Mouse (Mus musculus): ENCODE data around the gene Tomm40. TPM values are rescaled to one million over a fixed set of nuclear protein-coding genes. Genes with fewer than 3 reads are reported as not detected.
A peak's percentile ranks its signal among the peaks of the same experiment; 100 is the strongest.

The Tomm40 gene
- polyA plus RNA-seq (2014; fragmentation: Nextera tagmentation; extraction: Ambion mirVana), result 123 and 131 TPM in 2 replicates

- Histone ChIP-seq H3K9ac (replicated peaks; ENCODE audit: low read length) (peak within 1 kb of the TSS; percentile 88), H3K4me1 (ENCODE audit: control insufficient read depth, insufficient read depth, low read length) (peaks cover 4% of the 10 kb centered on the region; the same call in 1 of the 2 replicates), H3K27me3 (ENCODE audit: control insufficient read depth, insufficient read depth, low read length) (no peaks in the 10 kb centered on the region), H3K27ac (replicated peaks; ENCODE audit: low read depth, low read length) (peak within 1 kb of the TSS; percentile 52), H3K36me3 (replicated peaks; ENCODE audit: control insufficient read depth, insufficient read depth, low read depth, low read length) (no peaks in the 10 kb centered on the region; the same call in none of the 2 replicates), H3K9me3 (replicated peaks; ENCODE audit: control insufficient read depth, low read length) (0 out of 2 replicates have a peak, but pooled peaks cover under 1% of the 10 kb centered on the region), H3K4me3 (ENCODE audit: low read depth, low read length) (peak within 1 kb of the TSS; percentile 99), H3K4me2 (ENCODE audit: low read depth, low read length) (peak within 1 kb of the TSS; percentile 85)
- under 1% methylated on average over 57 of the region's 59 CpGs for WGBS
- ATAC-seq (replicated peaks; ENCODE audit: insufficient number of reproducible peaks, low FRiP score, low TSS enrichment, low read depth) (peak; percentile 99), DNase-seq (ENCODE audit: low spot score) (peak; percentile 100)
Measured at GRCm38 (mm10) chr7:19715239-19716054, at the start of gene Tomm40. Gene Tomm40, minus strand, starts transcription at chr7:19715438.

GRCm38 (mm10) chr7:19764581-19764980 is 49.3 kb upstream of the Tomm40 start:
- ATAC-seq (replicated peaks; ENCODE audit: insufficient number of reproducible peaks, low FRiP score, low TSS enrichment, low read depth), result no peak
- no peak overlapping the region for H3K9ac ChIP-seq (replicated peaks; ENCODE audit: low read length)
- H3K27ac ChIP-seq (replicated peaks; ENCODE audit: low read depth, low read length), result no peak overlapping the region
- WGBS, result 93% methylated on average over 8 of the region's 9 CpGs
- no peak for DNase-seq (ENCODE audit: low spot score)
- peaks cover 5% of the 10 kb centered on the region; the same call in 1 of the 2 replicates for H3K27me3 ChIP-seq (ENCODE audit: control insufficient read depth, insufficient read depth, low read length)
- no peaks in the 10 kb centered on the region for H3K9me3 ChIP-seq (replicated peaks; ENCODE audit: control insufficient read depth, low read length)
- no peaks in the 10 kb centered on the region for H3K36me3 ChIP-seq (replicated peaks; ENCODE audit: control insufficient read depth, insufficient read depth, low read depth, low read length)
- no peak overlapping the region for H3K4me2 ChIP-seq (ENCODE audit: low read depth, low read length)
- H3K4me3 ChIP-seq (ENCODE audit: low read depth, low read length), result no peak overlapping the region
- H3K4me1 ChIP-seq (ENCODE audit: control insufficient read depth, insufficient read depth, low read length), result 0 out of 2 replicates have a peak, but pooled peaks cover 3% of the 10 kb centered on the region

GRCm38 (mm10) chr7:19763829-19764477 is 48.7 kb upstream of the Tomm40 start:
- no peak for ATAC-seq (replicated peaks; ENCODE audit: insufficient number of reproducible peaks, low FRiP score, low TSS enrichment, low read depth)
- DNase-seq (ENCODE audit: low spot score), result no peak

GRCm38 (mm10) chr7:19762283-19762682 is 47.0 kb upstream of the Tomm40 start:
- 74% methylated on average over 11 of the region's 11 CpGs for WGBS
- ATAC-seq (replicated peaks; ENCODE audit: insufficient number of reproducible peaks, low FRiP score, low TSS enrichment, low read depth) (no peak), DNase-seq (ENCODE audit: low spot score) (no peak)
- H3K36me3 ChIP-seq (replicated peaks; ENCODE audit: control insufficient read depth, insufficient read depth, low read depth, low read length), result no peaks in the 10 kb centered on the region
- no peaks in the 10 kb centered on the region for H3K9me3 ChIP-seq (replicated peaks; ENCODE audit: control insufficient read depth, low read length)
- no peak overlapping the region for H3K4me2 ChIP-seq (ENCODE audit: low read depth, low read length)
- no peaks in the 10 kb centered on the region for H3K27me3 ChIP-seq (ENCODE audit: control insufficient read depth, insufficient read depth, low read length)
- H3K27ac ChIP-seq (replicated peaks; ENCODE audit: low read depth, low read length), result no peak overlapping the region
- no peaks in the 10 kb centered on the region for H3K4me1 ChIP-seq (ENCODE audit: control insufficient read depth, insufficient read depth, low read length)
- no peak overlapping the region for H3K9ac ChIP-seq (replicated peaks; ENCODE audit: low read length)
- H3K4me3 ChIP-seq (ENCODE audit: low read depth, low read length), result no peak overlapping the region

More at GRCm38 (mm10) chr7:19763829-19764477, 48.7 kb upstream of the Tomm40 start:
- Histone ChIP-seq H3K36me3 (replicated peaks; ENCODE audit: control insufficient read depth, insufficient read depth, low read depth, low read length) (no peaks in the 10 kb centered on the region), H3K27me3 (ENCODE audit: control insufficient read depth, insufficient read depth, low read length) (no peaks in the 10 kb centered on the region), H3K4me2 (ENCODE audit: low read depth, low read length) (no peak overlapping the region), H3K4me1 (ENCODE audit: control insufficient read depth, insufficient read depth, low read length) (0 out of 2 replicates have a peak, but pooled peaks cover 1% of the 10 kb centered on the region), H3K4me3 (ENCODE audit: low read depth, low read length) (no peak overlapping the region), H3K9me3 (replicated peaks; ENCODE audit: control insufficient read depth, low read length) (no peaks in the 10 kb centered on the region), H3K27ac (replicated peaks; ENCODE audit: low read depth, low read length) (no peak overlapping the region), H3K9ac (replicated peaks; ENCODE audit: low read length) (no peak overlapping the region)
- 85% methylated on average over 13 of the region's 13 CpGs for WGBS

- Histone ChIP-seq H3K4me3 (ENCODE audit: low read depth, low read length) (no peak overlapping the region), H3K36me3 (replicated peaks; ENCODE audit: control insufficient read depth, insufficient read depth, low read depth, low read length) (no peaks in the 10 kb centered on the region), H3K9ac (replicated peaks; ENCODE audit: low read length) (no peak overlapping the region), H3K27me3 (ENCODE audit: control insufficient read depth, insufficient read depth, low read length) (no peaks in the 10 kb centered on the region), H3K9me3 (replicated peaks; ENCODE audit: control insufficient read depth, low read length) (no peaks in the 10 kb centered on the region), H3K27ac (replicated peaks; ENCODE audit: low read depth, low read length) (no peak overlapping the region), H3K4me2 (ENCODE audit: low read depth, low read length) (no peak overlapping the region), H3K4me1 (ENCODE audit: control insufficient read depth, insufficient read depth, low read length) (no peaks in the 10 kb centered on the region; the same call in 1 of the 2 replicates)
- 87% methylated on average over 13 of the region's 13 CpGs for WGBS
- DNase-seq (ENCODE audit: low spot score), result no peak
- no peak for ATAC-seq (replicated peaks; ENCODE audit: insufficient number of reproducible peaks, low FRiP score, low TSS enrichment, low read depth)
Measured at GRCm38 (mm10) chr7:19760021-19760420, 44.8 kb upstream of the Tomm40 start.

GRCm38 (mm10) chr7:19758623-19759022 is 43.4 kb upstream of the Tomm40 start:
- WGBS, result 90% methylated on average over 13 of the region's 13 CpGs
- no peak overlapping the region for H3K27ac ChIP-seq (replicated peaks; ENCODE audit: low read depth, low read length)
- no peaks in the 10 kb centered on the region for H3K9me3 ChIP-seq (replicated peaks; ENCODE audit: control insufficient read depth, low read length)
- no peaks in the 10 kb centered on the region; the same call in 1 of the 2 replicates for H3K4me1 ChIP-seq (ENCODE audit: control insufficient read depth, insufficient read depth, low read length)
- H3K9ac ChIP-seq (replicated peaks; ENCODE audit: low read length), result no peak overlapping the region
- H3K27me3 ChIP-seq (ENCODE audit: control insufficient read depth, insufficient read depth, low read length), result no peaks in the 10 kb centered on the region
- H3K4me2 ChIP-seq (ENCODE audit: low read depth, low read length), result no peak overlapping the region
- ATAC-seq (replicated peaks; ENCODE audit: insufficient number of reproducible peaks, low FRiP score, low TSS enrichment, low read depth) (no peak), DNase-seq (ENCODE audit: low spot score) (no peak)
- H3K4me3 ChIP-seq (ENCODE audit: low read depth, low read length), result no peak overlapping the region
- H3K36me3 ChIP-seq (replicated peaks; ENCODE audit: control insufficient read depth, insufficient read depth, low read depth, low read length), result no peaks in the 10 kb centered on the region

- no peaks in the 10 kb centered on the region; the same call in 1 of the 2 replicates for H3K4me1 ChIP-seq (ENCODE audit: control insufficient read depth, insufficient read depth, low read length)
- DNase-seq (ENCODE audit: low spot score) (no peak), ATAC-seq (replicated peaks; ENCODE audit: insufficient number of reproducible peaks, low FRiP score, low TSS enrichment, low read depth) (no peak)
- H3K27me3 ChIP-seq (ENCODE audit: control insufficient read depth, insufficient read depth, low read length), result no peaks in the 10 kb centered on the region
- H3K4me3 ChIP-seq (ENCODE audit: low read depth, low read length), result no peak overlapping the region
- H3K36me3 ChIP-seq (replicated peaks; ENCODE audit: control insufficient read depth, insufficient read depth, low read depth, low read length), result no peaks in the 10 kb centered on the region
- WGBS, result 76% methylated on average over 23 of the region's 24 CpGs
- H3K27ac ChIP-seq (replicated peaks; ENCODE audit: low read depth, low read length), result no peak overlapping the region
- H3K9me3 ChIP-seq (replicated peaks; ENCODE audit: control insufficient read depth, low read length), result no peaks in the 10 kb centered on the region
- no peak overlapping the region for H3K9ac ChIP-seq (replicated peaks; ENCODE audit: low read length)
- H3K4me2 ChIP-seq (ENCODE audit: low read depth, low read length), result no peak overlapping the region
Measured at GRCm38 (mm10) chr7:19755851-19756786, 40.9 kb upstream of the Tomm40 start.

Data from embryonic facial prominence, embryonic 11.5 days (tissue).